Mouse (Mus musculus): ENCODE results near the gene Krtap15. TPM values are rescaled to one million over a fixed set of nuclear protein-coding genes. Genes with fewer than 3 reads are reported as not detected.

The Krtap15 gene
- not detected for polyA plus RNA-seq (2012; fragmentation: generic; extraction: Trizol)

GRCm38 (mm10) chr16:88820066-88820465 is at the start of gene Krtap15:
Gene Krtap15, plus strand, starts transcription at chr16:88820215.
- H3K79me2 ChIP-seq (ENCODE audit: control insufficient read depth, insufficient read depth) = no peaks in the 10 kb centered on the region
- no peak for TF ChIP-seq MAX (IDR thresholded peaks at IDR 0.05; ENCODE audit: low read depth)
- TF ChIP-seq USF1 (IDR thresholded peaks at IDR 0.05; ENCODE audit: low read depth) = no peak
- no peak for TF ChIP-seq POLR2A (IDR thresholded peaks at IDR 0.05; ENCODE audit: insufficient read length, low read depth)
- TF ChIP-seq MYOG (IDR thresholded peaks at IDR 0.05; ENCODE audit: control insufficient read depth in 1 of 3, insufficient read depth in 1 of 3, insufficient read length in 2 of 3, low read depth in 2 of 3) = no peak
- TF ChIP-seq TCF3 (IDR thresholded peaks at IDR 0.05; ENCODE audit: insufficient read length, low read depth) = no peak
- no peak for TF ChIP-seq SRF (IDR thresholded peaks at IDR 0.05; ENCODE audit: control insufficient read depth, insufficient read length, low read depth)
- TF ChIP-seq MYOD1 (IDR thresholded peaks at IDR 0.05; ENCODE audit: control insufficient read depth in 1 of 3, insufficient read length in 2 of 3, low read depth in 2 of 3) = no peak
- TF ChIP-seq REST (IDR thresholded peaks at IDR 0.05; ENCODE audit: insufficient read depth, insufficient read length) = no peak
- no peak for TF ChIP-seq TCF12 (IDR thresholded peaks at IDR 0.05; ENCODE audit: insufficient read depth, poor library complexity, severe bottlenecking)
- TF ChIP-seq E2F4 (IDR thresholded peaks at IDR 0.05; ENCODE audit: insufficient read depth) = no peak
- TF ChIP-seq POLR2AphosphoS2 (IDR thresholded peaks at IDR 0.05; ENCODE audit: insufficient read length, low read depth) = no peak
- no peak for TF ChIP-seq CEBPB (IDR thresholded peaks at IDR 0.05; ENCODE audit: insufficient read depth, poor library complexity, severe bottlenecking)
- no peaks in the 10 kb centered on the region for H3K36me3 ChIP-seq (ENCODE audit: control insufficient read depth, insufficient read depth)
- H3ac ChIP-seq (ENCODE audit: control insufficient read depth, insufficient read length) = no peak within 1 kb of the TSS
- no peaks in the 10 kb centered on the region for H3K27me3 ChIP-seq (ENCODE audit: control insufficient read depth, insufficient read depth, insufficient read length)
- no peak within 1 kb of the TSS for H3K4me3 ChIP-seq
- no peak within 1 kb of the TSS for H3K4me2 ChIP-seq (ENCODE audit: low read depth)

- Histone ChIP-seq H3K4me3 (no peak within 1 kb of the TSS), H3ac (ENCODE audit: control insufficient read depth, insufficient read length) (no peak within 1 kb of the TSS), H3K27me3 (ENCODE audit: control insufficient read depth, insufficient read depth, insufficient read length) (no peaks in the 10 kb centered on the region), H3K36me3 (ENCODE audit: control insufficient read depth, insufficient read depth) (no peaks in the 10 kb centered on the region), H3K4me2 (ENCODE audit: low read depth) (no peak within 1 kb of the TSS), H3K79me2 (ENCODE audit: control insufficient read depth, insufficient read depth) (no peaks in the 10 kb centered on the region)
- no peak for TF ChIP-seq REST (IDR thresholded peaks at IDR 0.05; ENCODE audit: insufficient read depth, insufficient read length)
- TF ChIP-seq TCF3 (IDR thresholded peaks at IDR 0.05; ENCODE audit: insufficient read length, low read depth) = no peak
- TF ChIP-seq POLR2A (IDR thresholded peaks at IDR 0.05; ENCODE audit: insufficient read length, low read depth) = no peak
- TF ChIP-seq MYOD1 (IDR thresholded peaks at IDR 0.05; ENCODE audit: control insufficient read depth in 1 of 3, insufficient read length in 2 of 3, low read depth in 2 of 3) = no peak
- no peak for TF ChIP-seq MAX (IDR thresholded peaks at IDR 0.05; ENCODE audit: low read depth)
- no peak for TF ChIP-seq USF1 (IDR thresholded peaks at IDR 0.05; ENCODE audit: low read depth)
These were observed 45.9 kb upstream of the Krtap15 start, which contains the start of gene 2310057N15Rik for GRCm38 (mm10) chr16:88774106-88774505. Gene 2310057N15Rik, minus strand, starts transcription at chr16:88774206.

- H3K79me2 ChIP-seq (ENCODE audit: control insufficient read depth, insufficient read depth) = no peaks in the 10 kb centered on the region
- H3K27me3 ChIP-seq (ENCODE audit: control insufficient read depth, insufficient read depth, insufficient read length) = no peaks in the 10 kb centered on the region
- no peak within 1 kb of the TSS for H3K4me2 ChIP-seq (ENCODE audit: low read depth)
- TF ChIP-seq POLR2AphosphoS2 (IDR thresholded peaks at IDR 0.05; ENCODE audit: insufficient read length, low read depth) (no peak), POLR2A (IDR thresholded peaks at IDR 0.05; ENCODE audit: insufficient read length, low read depth) (no peak), SRF (IDR thresholded peaks at IDR 0.05; ENCODE audit: control insufficient read depth, insufficient read length, low read depth) (no peak), TCF3 (IDR thresholded peaks at IDR 0.05; ENCODE audit: insufficient read length, low read depth) (no peak), MYOD1 (IDR thresholded peaks at IDR 0.05; ENCODE audit: control insufficient read depth in 1 of 3, insufficient read length in 2 of 3, low read depth in 2 of 3) (no peak)
- H3K36me3 ChIP-seq (ENCODE audit: control insufficient read depth, insufficient read depth) = no peaks in the 10 kb centered on the region
- H3ac ChIP-seq (ENCODE audit: control insufficient read depth, insufficient read length) = no peak within 1 kb of the TSS
- no peak within 1 kb of the TSS for H3K4me3 ChIP-seq
These were observed 42.4 kb upstream of the Krtap15 start, which contains the start of gene Gm5965 for GRCm38 (mm10) chr16:88777596-88777995. Gene Gm5965, plus strand, starts transcription at chr16:88777896.

DNA sequence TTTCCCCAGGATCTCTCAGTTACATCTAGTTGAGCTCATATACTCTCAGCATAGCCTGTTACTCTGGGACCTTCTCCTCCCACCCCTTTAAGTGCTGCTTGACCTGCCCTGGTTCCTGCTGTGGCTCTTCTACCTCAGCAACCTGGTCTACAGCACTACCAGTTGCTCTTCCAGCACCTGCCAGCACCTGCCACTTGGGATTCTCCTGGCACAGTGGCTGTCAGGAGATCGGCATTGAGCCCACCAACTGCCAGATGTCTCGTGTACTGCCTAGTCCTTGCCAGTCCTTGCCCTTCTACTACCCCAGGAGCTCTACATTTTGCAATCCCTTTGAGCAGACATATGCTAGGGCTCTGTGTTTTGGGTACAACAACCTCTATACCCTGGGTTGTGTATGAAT is 33.2 kb upstream of the Krtap15 start:
- H3K27me3 ChIP-seq (ENCODE audit: control insufficient read depth, insufficient read depth, insufficient read length) = no peaks in the 10 kb centered on the region
- H3K79me2 ChIP-seq (ENCODE audit: control insufficient read depth, insufficient read depth) = no peaks in the 10 kb centered on the region
- H3ac ChIP-seq (ENCODE audit: control insufficient read depth, insufficient read length) = no peak overlapping the region
- no peak overlapping the region for H3K4me2 ChIP-seq (ENCODE audit: low read depth)
- TF ChIP-seq POLR2A (IDR thresholded peaks at IDR 0.05; ENCODE audit: insufficient read length, low read depth) (no peak), E2F4 (IDR thresholded peaks at IDR 0.05; ENCODE audit: insufficient read depth) (no peak), POLR2AphosphoS2 (IDR thresholded peaks at IDR 0.05; ENCODE audit: insufficient read length, low read depth) (no peak), SRF (IDR thresholded peaks at IDR 0.05; ENCODE audit: control insufficient read depth, insufficient read length, low read depth) (no peak), MYOD1 (IDR thresholded peaks at IDR 0.05; ENCODE audit: control insufficient read depth in 1 of 3, insufficient read length in 2 of 3, low read depth in 2 of 3) (no peak), REST (IDR thresholded peaks at IDR 0.05; ENCODE audit: insufficient read depth, insufficient read length) (no peak), MAX (IDR thresholded peaks at IDR 0.05; ENCODE audit: low read depth) (no peak), TCF12 (IDR thresholded peaks at IDR 0.05; ENCODE audit: insufficient read depth, poor library complexity, severe bottlenecking) (no peak), CEBPB (IDR thresholded peaks at IDR 0.05; ENCODE audit: insufficient read depth, poor library complexity, severe bottlenecking) (no peak), USF1 (IDR thresholded peaks at IDR 0.05; ENCODE audit: low read depth) (no peak), TCF3 (IDR thresholded peaks at IDR 0.05; ENCODE audit: insufficient read length, low read depth) (no peak), MYOG (IDR thresholded peaks at IDR 0.05; ENCODE audit: control insufficient read depth in 1 of 3, insufficient read depth in 1 of 3, insufficient read length in 2 of 3, low read depth in 2 of 3) (no peak)
- no peaks in the 10 kb centered on the region for H3K36me3 ChIP-seq (ENCODE audit: control insufficient read depth, insufficient read depth)
- no peak overlapping the region for H3K4me3 ChIP-seq

DNA sequence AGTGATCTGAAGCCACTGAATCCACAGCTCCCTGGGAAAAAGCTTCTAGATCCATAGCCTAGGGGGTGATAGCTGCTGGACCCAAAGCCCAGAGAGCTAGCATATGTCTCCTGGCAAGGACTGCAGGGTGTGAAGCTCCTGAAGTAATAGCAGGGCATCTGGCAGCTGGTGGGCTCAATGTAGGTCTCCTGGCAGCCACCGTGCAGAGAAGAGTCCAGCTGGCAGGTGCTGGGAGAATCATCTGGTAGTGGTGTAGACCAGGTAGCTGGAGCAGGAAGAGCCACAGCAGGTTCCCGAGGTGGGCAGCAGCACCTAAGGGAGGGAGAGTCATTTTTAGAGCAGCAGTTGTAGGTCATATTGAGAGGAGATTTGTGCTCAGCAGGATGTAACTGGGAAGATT is 8.2 kb upstream of the Krtap15 start, which contains the start of gene Gm20741:
Gm20741 (minus strand) TSS at position 394 of the 400 bp plus-strand sequence.
- Histone ChIP-seq H3K27me3 (ENCODE audit: control insufficient read depth, insufficient read depth, insufficient read length) (no peaks in the 10 kb centered on the region), H3K4me3 (no peak within 1 kb of the TSS), H3K4me2 (ENCODE audit: low read depth) (no peak within 1 kb of the TSS), H3K79me2 (ENCODE audit: control insufficient read depth, insufficient read depth) (no peaks in the 10 kb centered on the region), H3ac (ENCODE audit: control insufficient read depth, insufficient read length) (no peak within 1 kb of the TSS), H3K36me3 (ENCODE audit: control insufficient read depth, insufficient read depth) (no peaks in the 10 kb centered on the region)
- TF ChIP-seq SRF (IDR thresholded peaks at IDR 0.05; ENCODE audit: control insufficient read depth, insufficient read length, low read depth) (no peak), REST (IDR thresholded peaks at IDR 0.05; ENCODE audit: insufficient read depth, insufficient read length) (no peak), CEBPB (IDR thresholded peaks at IDR 0.05; ENCODE audit: insufficient read depth, poor library complexity, severe bottlenecking) (no peak), TCF3 (IDR thresholded peaks at IDR 0.05; ENCODE audit: insufficient read length, low read depth) (no peak), MYOG (IDR thresholded peaks at IDR 0.05; ENCODE audit: control insufficient read depth in 1 of 3, insufficient read depth in 1 of 3, insufficient read length in 2 of 3, low read depth in 2 of 3) (no peak), POLR2A (IDR thresholded peaks at IDR 0.05; ENCODE audit: insufficient read length, low read depth) (no peak), TCF12 (IDR thresholded peaks at IDR 0.05; ENCODE audit: insufficient read depth, poor library complexity, severe bottlenecking) (no peak), USF1 (IDR thresholded peaks at IDR 0.05; ENCODE audit: low read depth) (no peak), MYOD1 (IDR thresholded peaks at IDR 0.05; ENCODE audit: control insufficient read depth in 1 of 3, insufficient read length in 2 of 3, low read depth in 2 of 3) (no peak), MAX (IDR thresholded peaks at IDR 0.05; ENCODE audit: low read depth) (no peak)
